Mouse (Mus musculus) urinary bladder, postnatal 14 days (tissue): ENCODE measurements at regions not wholly inside any gene's neighbourhood (a gene's known extent, or its start where the extent isn't known, plus 50 kb on each side); places are given as distances from the start of the nearest gene placed in this dataset.

ENCODE experiments used
- DNase-seq: peaks from one replicate; pipeline ENCODE4 v3.0.0; 2021; ENCODE audit warnings: low spot score

GRCm38 (mm10) chr5:11983452-11983851 is 65.6 kb downstream of the 4933402N22Rik start:
- DNase-seq, result no peak

- no peak for DNase-seq
These were observed 71.3 kb downstream of the 4933402N22Rik start for GRCm38 (mm10) chr5:11989140-11989539.

- no peak for DNase-seq
These were observed 82.9 kb downstream of the 4933402N22Rik start for GRCm38 (mm10) chr5:12000777-12001176.

- DNase-seq, result no peak
These were observed 88.6 kb downstream of the 4933402N22Rik start for GRCm38 (mm10) chr5:12006473-12006872.

- DNase-seq, result no peak
These were observed 98.5 kb downstream of the 4933402N22Rik start for GRCm38 (mm10) chr5:12016332-12016731.

- DNase-seq, result no peak
These were observed 102.6 kb downstream of the 4933402N22Rik start for GRCm38 (mm10) chr5:12020489-12020888.

GRCm38 (mm10) chr5:12024705-12025383 is 107.0 kb downstream of the 4933402N22Rik start:
- DNase-seq, result no peak

- DNase-seq, result peak; percentile 54
These were observed 112.2 kb downstream of the 4933402N22Rik start for GRCm38 (mm10) chr5:12030002-12030401.

- DNase-seq, result no peak
These were observed 132.0 kb downstream of the 4933402N22Rik start for GRCm38 (mm10) chr5:12049806-12050205.

- DNase-seq, result no peak
These were observed 162.3 kb downstream of the 4933402N22Rik start for GRCm38 (mm10) chr5:12080191-12080590.

GRCm38 (mm10) chr5:12093680-12094079 is 175.8 kb downstream of the 4933402N22Rik start:
- no peak for DNase-seq

- DNase-seq, result no peak
These were observed 198.9 kb downstream of the 4933402N22Rik start for GRCm38 (mm10) chr5:12116587-12117354.

GRCm38 (mm10) chr5:12124935-12125334 is 207.1 kb downstream of the 4933402N22Rik start:
- DNase-seq, result no peak

- DNase-seq, result no peak
These were observed 209.8 kb downstream of the 4933402N22Rik start for GRCm38 (mm10) chr5:12127484-12128265.

GRCm38 (mm10) chr5:12138961-12139360 is 221.1 kb downstream of the 4933402N22Rik start:
- DNase-seq, result no peak

- DNase-seq, result no peak
These were observed 229.9 kb upstream of the Sema3d start for GRCm38 (mm10) chr5:12153295-12153694.

- DNase-seq, result no peak
These were observed 228.6 kb upstream of the Sema3d start for GRCm38 (mm10) chr5:12154551-12155091.

GRCm38 (mm10) chr5:12191681-12192080 is 191.5 kb upstream of the Sema3d start:
- DNase-seq, result no peak

- DNase-seq, result no peak
These were observed 175.7 kb upstream of the Sema3d start for GRCm38 (mm10) chr5:12207452-12207851.

- no peak for DNase-seq
These were observed 173.6 kb upstream of the Sema3d start for GRCm38 (mm10) chr5:12209631-12210030.

GRCm38 (mm10) chr5:12213448-12213847 is 169.7 kb upstream of the Sema3d start:
- no peak for DNase-seq

- DNase-seq, result no peak
These were observed 163.6 kb upstream of the Sema3d start for GRCm38 (mm10) chr5:12219424-12220107.
